Mouse (Mus musculus) ES-E14 (cell line): ENCODE data around the gene Slc7a11. TPM values are rescaled to one million over a fixed set of nuclear protein-coding genes. Genes with fewer than 3 reads are reported as not detected.

Source experiments
- DNase-seq: peaks from one replicate; pipeline ENCODE4 v3.0.0-alpha.2; 2013; ENCODE audit warnings: low read depth, low spot score
- H3K27ac ChIP-seq: 2 replicates; pipeline ENCODE4 v1.5.1; 2012; ENCODE audit warnings: low read depth, mild to moderate bottlenecking, low read length, moderate library complexity, mixed read lengths; ENCODE audit not compliant: poor library complexity, insufficient read depth, severe bottlenecking
- H3K36me3 ChIP-seq: 2 replicates; pipeline ENCODE4 v1.6.1; 2012; ENCODE audit warnings: mild to moderate bottlenecking, low read length, moderate library complexity, mixed read lengths; ENCODE audit not compliant: control insufficient read depth, poor library complexity, insufficient read depth, severe bottlenecking
- H3K4me1 ChIP-seq, 2 experiments: fragments of 150-350 bp in 1 of 2; sonication (generic) in 1 of 2; 2 replicates each; pipeline ENCODE4 v1.6.1; 2012; ENCODE audit warnings: low read length in 2 of 2, mild to moderate bottlenecking in 1 of 2, mixed read lengths in 1 of 2; ENCODE audit not compliant: control insufficient read depth in 2 of 2, insufficient read depth in 2 of 2, poor library complexity in 1 of 2
- H3K4me3 ChIP-seq, 2 experiments: fragments of 150-350 bp in 1 of 2; sonication (generic) in 1 of 2; 2 replicates each; pipeline ENCODE4 v1.5.1; 2012; ENCODE audit warnings: low read length in 2 of 2, low read depth in 1 of 2, mild to moderate bottlenecking in 1 of 2, mixed read lengths in 1 of 2; ENCODE audit not compliant: insufficient read depth in 1 of 2, poor library complexity in 1 of 2, severe bottlenecking in 1 of 2
- H3K9ac ChIP-seq: 2 replicates; pipeline ENCODE4 v1.6.1; 2012; ENCODE audit warnings: low read depth, mild to moderate bottlenecking, low read length, mixed read lengths; ENCODE audit not compliant: poor library complexity, insufficient read depth, severe bottlenecking
- H3K9me3 ChIP-seq: fragments of 150-350 bp; sonication (generic); 2 replicates; pipeline ENCODE4 v1.6.1; 2012; ENCODE audit warnings: low read depth, mild to moderate bottlenecking, low read length; ENCODE audit not compliant: control insufficient read depth, insufficient read depth
- CHD2 ChIP-seq: IDR thresholded peaks from 2 replicates; pipeline ENCODE4 v1.6.1; 2014; ENCODE audit warnings: mild to moderate bottlenecking, low read depth, low read length, inconsistent platforms
- HCFC1 ChIP-seq: IDR thresholded peaks from 2 replicates; pipeline ENCODE4 v1.6.1; 2012; ENCODE audit warnings: low read length, inconsistent platforms, borderline replicate concordance; ENCODE audit not compliant: insufficient read depth
- MAFK ChIP-seq: IDR thresholded peaks from 2 replicates; pipeline ENCODE4 v1.6.1; 2014; ENCODE audit warnings: mild to moderate bottlenecking, low read depth, low read length, inconsistent platforms; ENCODE audit not compliant: insufficient read depth
- ZC3H11A ChIP-seq: IDR thresholded peaks from 2 replicates; pipeline ENCODE4 v1.6.1; 2012; ENCODE audit warnings: low read depth, mild to moderate bottlenecking, inconsistent platforms, low read length, borderline replicate concordance
- ZNF384 ChIP-seq: IDR thresholded peaks from 2 replicates; pipeline ENCODE4 v1.6.1; 2012; ENCODE audit warnings: low read depth, low read length, inconsistent platforms
- in situ Hi-C, 2 experiments: fragments of 600-800 bp; cut with MboI; formaldehyde crosslinking; loops; one replicate each; pipeline ENCODE4 v1.15.1; 2025; ENCODE audit warnings: low sequenced_read_pairs in 2 of 2, inconsistent platforms in 1 of 2; ENCODE audit not compliant: unreplicated experiment in 2 of 2
- total RNA-seq: library from RNA; depleted of rRNA; stranded (reverse); fragments of 300-350 nt; gene quantifications from 2 replicates; pipeline ENCODE4 v1.2.3, GENCODE M21; 2012

Slc7a11 gene
- total RNA-seq, 1 experiment: 2.1 TPM

- Histone ChIP-seq H3K4me3 (no peak overlapping the region), H3K27ac (no peak overlapping the region), H3K9me3 (no peaks in the 10 kb centered on the region), H3K36me3 (no peaks in the 10 kb centered on the region), H3K9ac (no peak overlapping the region), H3K4me1 (no peaks in the 10 kb centered on the region)
- TF ChIP-seq MAFK: no peak
- TF ChIP-seq ZC3H11A: no peak
- TF ChIP-seq ZNF384: no peak
- TF ChIP-seq HCFC1: no peak
- TF ChIP-seq CHD2: no peak
- DNase-seq: no peak
- in situ Hi-C loops: no loop called here
These were observed 99.0 kb downstream of the Slc7a11 start for GRCm38 (mm10) chr3:50344411-50344810.

DNA sequence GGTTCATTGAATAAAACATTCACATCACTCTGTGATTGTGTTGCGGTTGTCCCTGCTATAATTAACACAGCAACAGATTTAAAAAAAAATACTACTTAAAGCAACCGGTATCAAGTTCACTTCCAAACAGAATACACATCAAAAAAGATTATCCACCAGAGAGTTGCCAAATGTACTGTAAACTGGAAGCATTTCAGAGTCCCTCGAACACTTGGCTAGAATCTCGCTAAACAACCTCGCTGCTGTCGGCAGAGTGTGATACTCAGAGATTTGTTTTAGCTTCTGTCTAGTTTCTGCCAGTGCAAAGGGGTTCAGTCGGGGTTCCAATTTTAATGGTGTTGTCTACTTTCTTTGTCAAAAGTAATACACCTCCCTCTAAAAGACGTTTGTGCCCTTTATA, 118.9 kb downstream of the Slc7a11 start:
- in situ Hi-C loops: no loop called here
- H3K27ac ChIP-seq: no peak overlapping the region
- no peak for DNase-seq
- H3K9ac ChIP-seq: no peak overlapping the region
- no peak for TF ChIP-seq MAFK
- no peak for TF ChIP-seq ZC3H11A
- TF ChIP-seq ZNF384: no peak
- no peak for TF ChIP-seq HCFC1
- TF ChIP-seq CHD2: no peak
- H3K4me3 ChIP-seq: no peak overlapping the region
- H3K9me3 ChIP-seq: no peaks in the 10 kb centered on the region
- no peaks in the 10 kb centered on the region for H3K36me3 ChIP-seq
- no peaks in the 10 kb centered on the region for H3K4me1 ChIP-seq

DNA sequence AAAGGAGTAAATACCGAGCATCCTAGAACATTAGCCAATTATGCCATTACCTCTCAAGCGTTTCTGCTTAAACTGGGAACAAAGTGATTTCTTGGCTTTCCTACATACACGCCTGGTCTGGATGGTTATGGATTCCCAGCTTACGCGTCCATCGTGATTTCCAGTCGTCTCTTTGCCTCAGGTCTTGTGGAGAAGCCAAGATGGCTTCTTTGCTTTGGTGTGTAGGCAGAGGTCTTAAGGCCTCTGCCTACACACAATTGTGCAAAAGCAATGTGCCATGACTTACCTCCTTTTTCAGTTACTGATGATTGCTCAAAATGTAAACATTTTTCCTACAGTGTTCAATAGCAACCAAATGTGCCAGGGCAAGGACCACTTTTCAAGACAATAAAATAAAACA, 119.5 kb downstream of the Slc7a11 start:
- Histone ChIP-seq H3K27ac (no peak overlapping the region), H3K4me1 (no peaks in the 10 kb centered on the region), H3K9ac (no peak overlapping the region), H3K9me3 (no peaks in the 10 kb centered on the region), H3K36me3 (no peaks in the 10 kb centered on the region), H3K4me3 (no peak overlapping the region)
- TF ChIP-seq HCFC1: no peak
- no peak for TF ChIP-seq ZNF384
- TF ChIP-seq ZC3H11A: no peak
- TF ChIP-seq CHD2: no peak
- no peak for TF ChIP-seq MAFK
- in situ Hi-C loops: no loop called here
- DNase-seq: no peak

GRCm38 (mm10) chr3:50320862-50321261, 122.6 kb downstream of the Slc7a11 start:
- H3K27ac ChIP-seq: no peak overlapping the region
- H3K4me3 ChIP-seq: no peak overlapping the region
- no peak overlapping the region for H3K9ac ChIP-seq
- in situ Hi-C loops: no loop called here
- no peak for DNase-seq
- TF ChIP-seq ZC3H11A (no peak), CHD2 (no peak), ZNF384 (no peak), HCFC1 (no peak), MAFK (no peak)
- no peaks in the 10 kb centered on the region for H3K36me3 ChIP-seq
- H3K9me3 ChIP-seq: no peaks in the 10 kb centered on the region
- H3K4me1 ChIP-seq: no peaks in the 10 kb centered on the region

DNA sequence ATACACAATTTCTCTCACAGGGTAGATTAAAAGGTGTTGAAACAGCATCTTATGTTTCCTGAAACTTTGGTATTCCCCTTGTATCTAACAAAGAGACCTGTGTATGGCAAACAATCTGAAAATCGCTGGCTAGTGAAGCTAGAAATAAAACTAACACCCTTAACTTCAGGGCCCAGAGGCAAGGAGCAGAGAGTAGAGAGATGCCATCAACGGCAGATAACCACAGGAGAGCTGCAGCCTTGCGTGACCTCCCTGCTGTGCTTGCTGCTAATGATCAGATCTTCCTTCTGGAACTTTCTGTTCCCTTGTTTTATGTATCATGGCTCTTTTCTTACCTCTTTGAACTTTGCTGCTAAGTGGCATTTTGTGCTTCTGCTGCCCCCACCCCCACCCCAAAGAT, 125.3 kb downstream of the Slc7a11 start:
- Histone ChIP-seq H3K4me3 (no peak overlapping the region), H3K27ac (no peak overlapping the region), H3K9ac (no peak overlapping the region), H3K4me1 (no peaks in the 10 kb centered on the region), H3K36me3 (no peaks in the 10 kb centered on the region), H3K9me3 (no peaks in the 10 kb centered on the region)
- TF ChIP-seq ZC3H11A (no peak), HCFC1 (no peak), CHD2 (no peak), MAFK (no peak), ZNF384 (no peak)
- DNase-seq: no peak
- in situ Hi-C loops: no loop called here
